ENCODE assay signal across 8 mouse cellular contexts in genomic region chr11:62457891-62458270, GRCm38 (mm10). TPM values are rescaled to one million over a fixed set of nuclear protein-coding genes. Genes with fewer than 3 reads are reported as not detected.
DNase-seq lines count a peak whose midpoint lies in the region; ATAC-seq and TF ChIP-seq lines count a peak whose summit lies in the region.

No protein-coding gene starts in this region.

- 0% methylated on average over 18 of the region's 18 CpGs for WGBS in spleen, adult 2 months
- under 1% methylated on average over 18 of the region's 18 CpGs for whole genome bisulfite sequencing in intestine, embryonic 16.5 days
- under 1% methylated on average over 18 of the region's 18 CpGs for WGBS in neural tube, embryonic 15.5 days

- peak overlapping the region; percentile 93 for H3K4me3 ChIP-seq in spleen, adult 2 months (ENCODE audit: extremely low read depth, insufficient read depth, insufficient read length)
- H3K4me3 ChIP-seq in intestine, embryonic 16.5 days (ENCODE audit: low read length): peak overlapping the region; percentile 95
- peak overlapping the region; percentile 94 for H3K4me3 ChIP-seq in neural tube, embryonic 15.5 days (replicated peaks)

- H3K4me2 ChIP-seq in intestine, embryonic 16.5 days (ENCODE audit: low read depth, low read length): peak overlapping the region; percentile 81
- H3K4me2 ChIP-seq in neural tube, embryonic 15.5 days: peak overlapping the region; percentile 95

- H3K27me3 ChIP-seq in spleen, adult 2 months (ENCODE audit: control insufficient read depth, insufficient read depth, low read length): no peaks in the 10 kb centered on the region
- H3K27me3 ChIP-seq in intestine, embryonic 16.5 days (replicated peaks; ENCODE audit: control insufficient read depth, insufficient read depth, low read length): no peaks in the 10 kb centered on the region
- no peaks in the 10 kb centered on the region for H3K27me3 ChIP-seq in neural tube, embryonic 15.5 days (replicated peaks)

- peak; percentile 58 for DNase-seq in embryo, embryonic 11 days
- no peak for DNase-seq in embryo, embryonic 10.5 days (ENCODE audit: low spot score)
- peak in 1 of 2 experiments; percentile 44 for DNase-seq in spleen, adult 2 months (ENCODE audit: low read depth in 1 of 2, low spot score in 2 of 2)
- DNase-seq in spleen, adult 18-20 months: no peak
- DNase-seq in thymus, postnatal 10 days (ENCODE audit: low spot score in 2 of 2): no peak
- DNase-seq in frontal cortex, postnatal 36 days (ENCODE audit: low spot score in 2 of 2): no peak

- no peaks in the 10 kb centered on the region; the same call in none of the 2 replicates for H3K4me1 ChIP-seq in spleen, adult 2 months (ENCODE audit: control insufficient read depth, insufficient read depth, insufficient read length)
- peaks cover 5% of the 10 kb centered on the region for H3K4me1 ChIP-seq in intestine, embryonic 16.5 days (ENCODE audit: control insufficient read depth, insufficient read depth, low read length)
- H3K4me1 ChIP-seq in neural tube, embryonic 15.5 days: peaks cover 27% of the 10 kb centered on the region

- no peak for ATAC-seq in intestine, embryonic 16.5 days
- no peak for ATAC-seq in neural tube, embryonic 15.5 days (ENCODE audit: low FRiP score)

- no peaks in the 10 kb centered on the region for H3K9me3 ChIP-seq in intestine, embryonic 16.5 days (ENCODE audit: control insufficient read depth, low read length)
- H3K9me3 ChIP-seq in neural tube, embryonic 15.5 days (replicated peaks): no peaks in the 10 kb centered on the region

- peak overlapping the region; percentile 99 for H3K9ac ChIP-seq in intestine, embryonic 16.5 days (ENCODE audit: low read depth, low read length)
- H3K9ac ChIP-seq in neural tube, embryonic 15.5 days (replicated peaks): peak overlapping the region; percentile 98

- no peaks in the 10 kb centered on the region for H3K36me3 ChIP-seq in spleen, adult 2 months (ENCODE audit: control insufficient read depth, insufficient read depth, low read length)
- no peaks in the 10 kb centered on the region for H3K36me3 ChIP-seq in intestine, embryonic 16.5 days (ENCODE audit: control insufficient read depth, insufficient read depth, low read length)
- H3K36me3 ChIP-seq in neural tube, embryonic 15.5 days: no peaks in the 10 kb centered on the region

- H3K27ac ChIP-seq in spleen, adult 2 months (ENCODE audit: insufficient read depth, low read length): peak overlapping the region; percentile 99
- H3K27ac ChIP-seq in intestine, embryonic 16.5 days (ENCODE audit: low read length): peak overlapping the region; percentile 99
- H3K27ac ChIP-seq in neural tube, embryonic 15.5 days (replicated peaks): peak overlapping the region; percentile 98

- no peak for TF ChIP-seq POLR2A in spleen, adult 2 months (IDR thresholded peaks at IDR 0.05; ENCODE audit: low read depth, low read length)

- no peak for TF ChIP-seq CTCF in spleen, adult 2 months (IDR thresholded peaks at IDR 0.05; ENCODE audit: extremely low read depth, insufficient read depth, insufficient read length, insufficient replicate concordance)

RNA-seq across cellular contexts. Expression of gene Pigl, which starts 0.4 kb away (rescaled TPM):
- 4.1 and 4.5 TPM in 2 replicates for polyA plus RNA-seq in spleen, adult 2 months (2012; rRNA removed)
- polyA plus RNA-seq in intestine, embryonic 16.5 days (2015; fragmentation: Nextera tagmentation; extraction: Ambion mirVana): 11.8 and 12.7 TPM in 2 replicates
- polyA plus RNA-seq in neural tube, embryonic 15.5 days (2015; fragmentation: Nextera tagmentation; extraction: Ambion mirVana): 9.8 and 11.4 TPM in 2 replicates

RNA-seq across cellular contexts. Expression of gene Ncor1, which starts 0.5 kb away (rescaled TPM):
- 78.5 and 84.5 TPM in 2 replicates for polyA plus RNA-seq in spleen, adult 2 months (2012; rRNA removed)
- polyA plus RNA-seq in intestine, embryonic 16.5 days (2015; fragmentation: Nextera tagmentation; extraction: Ambion mirVana): 40.2 and 42.0 TPM in 2 replicates
- polyA plus RNA-seq in neural tube, embryonic 15.5 days (2015; fragmentation: Nextera tagmentation; extraction: Ambion mirVana): 170 and 174 TPM in 2 replicates
